Mouse (Mus musculus): Measurements from ENCODE around the gene Gabra3.

Gene Gabra3

GRCm38 (mm10) chrX:72656230-72656898 is at the start of gene Gabra3:
Gene Gabra3 (minus strand): TSS chrX:72656848.
- DNase-seq (ENCODE audit: low spot score), result no peak

- no peak for DNase-seq (ENCODE audit: low spot score)
Measured at GRCm38 (mm10) chrX:72655789-72656188, 859 bp downstream of the Gabra3 start.

GRCm38 (mm10) chrX:72655381-72655780 is 1.3 kb downstream of the Gabra3 start:
- no peak for DNase-seq (ENCODE audit: low spot score)

GRCm38 (mm10) chrX:72650688-72651087 is 6.0 kb downstream of the Gabra3 start:
- no peak for DNase-seq (ENCODE audit: low spot score)

- DNase-seq (ENCODE audit: low spot score), result peak; percentile 42
Measured at GRCm38 (mm10) chrX:72644691-72645090, 12.0 kb downstream of the Gabra3 start.

- no peak for DNase-seq (ENCODE audit: low spot score)
Measured at GRCm38 (mm10) chrX:72497284-72497683, 159.4 kb downstream of the Gabra3 start.

- no peak for DNase-seq (ENCODE audit: low spot score)
Measured at GRCm38 (mm10) chrX:72489806-72490205, 166.8 kb downstream of the Gabra3 start.

- DNase-seq (ENCODE audit: low spot score), result no peak
Measured at GRCm38 (mm10) chrX:72386758-72387157, 269.9 kb downstream of the Gabra3 start, which contains the start of gene Magea10. Gene Magea10 (minus strand): TSS chrX:72386858.

Measured in adipocyte (in vitro differentiated cells).